Mouse (Mus musculus) skeletal muscle tissue, postnatal 0 days (tissue): ENCODE measurements around the gene Fgfrl1. TPM values are rescaled to one million over a fixed set of nuclear protein-coding genes. Genes with fewer than 3 reads are reported as not detected.

Source experiments
- polyA plus RNA-seq: library from polyadenylated mRNA; unstranded; fragments of >200 nt; fragmentation: Nextera tagmentation; extraction: Ambion mirVana; gene quantifications from 2 replicates; pipeline ENCODE4 v1.2.1, GENCODE M21; 2015

Gene Fgfrl1
- polyA plus RNA-seq: 117 and 158 TPM in 2 replicates

DNA sequence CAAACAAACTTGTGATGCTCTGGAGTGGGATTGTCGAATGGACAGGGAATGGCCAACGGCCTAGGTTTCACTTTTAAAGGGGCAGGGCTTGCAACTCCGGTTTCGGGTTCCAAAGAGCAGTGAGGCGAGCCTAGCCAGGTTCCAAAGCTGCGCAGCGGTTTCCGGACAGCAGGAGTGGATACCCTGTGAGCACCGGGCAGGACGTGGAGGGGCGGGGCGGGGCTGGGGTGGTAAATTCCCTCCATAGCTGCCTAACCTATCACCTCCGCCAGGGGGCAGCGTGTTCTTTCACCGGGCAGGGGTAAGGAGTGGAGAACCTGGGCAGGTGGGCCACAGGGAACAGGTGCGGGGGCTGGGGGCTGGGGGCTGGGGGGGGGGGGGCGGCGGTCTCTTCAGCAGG lies at the start of gene Fgfrl1:
Gene Fgfrl1, plus strand, starts transcription at position 112 of the 400 bp plus-strand sequence.

GRCm38 (mm10) chr5:108659698-108660631 lies 32.2 kb upstream of the Fgfrl1 start, which contains the start of gene Idua:
Gene Idua, plus strand, starts transcription at chr5:108660331.

GRCm38 (mm10) chr5:108668977-108669936 lies 22.9 kb upstream of the Fgfrl1 start, which contains the start of gene Dgkq:
Gene Dgkq, minus strand, starts transcription at chr5:108669672.

GRCm38 (mm10) chr5:108675251-108675816 lies 16.8 kb upstream of the Fgfrl1 start, which contains the start of gene Slc26a1:
Gene Slc26a1, minus strand, starts transcription at chr5:108675569.

Other genes starting within 250 kb of the Fgfrl1 start
- 1.2 and 1.3 TPM in 2 replicates for gene Mfsd7a, start 243.5 kb upstream of the Fgfrl1 start, polyA plus RNA-seq
- 18.0 and 22.5 TPM in 2 replicates for gene Pcgf3, start 231.2 kb upstream of the Fgfrl1 start, polyA plus RNA-seq
- 0.11 and 0.21 TPM in 2 replicates for gene Cplx1, start 142.4 kb upstream of the Fgfrl1 start, polyA plus RNA-seq
- gene Gak, start 62.6 kb upstream of the Fgfrl1 start, polyA plus RNA-seq: 16.2 and 16.5 TPM in 2 replicates
- gene Tmem175, start 62.6 kb upstream of the Fgfrl1 start, polyA plus RNA-seq: 14.6 and 15.1 TPM in 2 replicates
- gene Idua, start 32.1 kb upstream of the Fgfrl1 start, polyA plus RNA-seq: 13.5 and 15.5 TPM in 2 replicates
- gene Dgkq, start 22.7 kb upstream of the Fgfrl1 start, polyA plus RNA-seq: 2.9 and 3.0 TPM in 2 replicates
- 0.15 and 0.21 TPM in 2 replicates for gene Slc26a1, start 16.8 kb upstream of the Fgfrl1 start, polyA plus RNA-seq
- gene Rnf212, start 82.6 kb downstream of the Fgfrl1 start, polyA plus RNA-seq: not detected in 2 replicates
- not detected in 2 replicates for gene Tmed11, start 103.0 kb downstream of the Fgfrl1 start, polyA plus RNA-seq
- not detected in 2 replicates for gene Vmn2r8, start 116.5 kb downstream of the Fgfrl1 start, polyA plus RNA-seq
- not detected in 2 replicates for gene Vmn2r9, start 160.2 kb downstream of the Fgfrl1 start, polyA plus RNA-seq